Mouse (Mus musculus): ENCODE measurements around the gene Wdr53. TPM values are rescaled to one million over a fixed set of nuclear protein-coding genes. Genes with fewer than 3 reads are reported as not detected.
A peak's percentile ranks its signal among the peaks of the same experiment; 100 is the strongest.
"Not testable (repeated sequence)": the region's sequence is repeated elsewhere in the genome, so short reads cannot be mapped to it uniquely, and the experiment has no call there.

The Wdr53 gene
- polyA plus RNA-seq, 1 experiment = 11.3 TPM

- no peak for TF ChIP-seq CTCF (IDR thresholded peaks at IDR 0.05; ENCODE audit: borderline replicate concordance, insufficient read depth, low read length)
- no peak for TF ChIP-seq POLR2A (IDR thresholded peaks at IDR 0.05; ENCODE audit: low read depth, low read length)
- no peaks in the 10 kb centered on the region; the same call in 1 of the 2 replicates for H3K4me1 ChIP-seq (ENCODE audit: control insufficient read depth, insufficient read depth, low read length)
Measured at GRCm38 (mm10) chr16:32237930-32238680, 8.9 kb upstream of the Wdr53 start.

GRCm38 (mm10) chr16:32239428-32240312 lies 7.4 kb upstream of the Wdr53 start:
- TF ChIP-seq POLR2A (IDR thresholded peaks at IDR 0.05; ENCODE audit: low read depth, low read length) (no peak), CTCF (IDR thresholded peaks at IDR 0.05; ENCODE audit: borderline replicate concordance, insufficient read depth, low read length) (no peak)
- Histone ChIP-seq H3K27ac (ENCODE audit: insufficient read depth, low read length) (no peak overlapping the region), H3K4me3 (ENCODE audit: insufficient read depth, low read length) (no peak overlapping the region), H3K4me1 (ENCODE audit: control insufficient read depth, insufficient read depth, low read length) (no peaks in the 10 kb centered on the region; the same call in 1 of the 2 replicates)

More at GRCm38 (mm10) chr16:32237930-32238680, 8.9 kb upstream of the Wdr53 start:
- Histone ChIP-seq H3K4me3 (ENCODE audit: insufficient read depth, low read length) (no peak overlapping the region), H3K27ac (ENCODE audit: insufficient read depth, low read length) (no peak overlapping the region)

- Histone ChIP-seq H3K4me1 (ENCODE audit: control insufficient read depth, insufficient read depth, low read length) (peaks cover 3% of the 10 kb centered on the region), H3K4me3 (ENCODE audit: insufficient read depth, low read length) (no peak overlapping the region), H3K27ac (ENCODE audit: insufficient read depth, low read length) (no peak overlapping the region)
- TF ChIP-seq POLR2A (IDR thresholded peaks at IDR 0.05; ENCODE audit: low read depth, low read length) = no peak
- no peak for TF ChIP-seq CTCF (IDR thresholded peaks at IDR 0.05; ENCODE audit: borderline replicate concordance, insufficient read depth, low read length)
Measured at GRCm38 (mm10) chr16:32243901-32244300, 3.1 kb upstream of the Wdr53 start.

- Histone ChIP-seq H3K4me3 (ENCODE audit: insufficient read depth, low read length) (peak overlapping the region; percentile 66), H3K4me1 (ENCODE audit: control insufficient read depth, insufficient read depth, low read length) (peaks cover 3% of the 10 kb centered on the region; the same call in 1 of the 2 replicates), H3K27ac (ENCODE audit: insufficient read depth, low read length) (peak overlapping the region; percentile 2; the same call in 1 of the 2 replicates)
- TF ChIP-seq CTCF (IDR thresholded peaks at IDR 0.05; ENCODE audit: borderline replicate concordance, insufficient read depth, low read length) (no peak), POLR2A (IDR thresholded peaks at IDR 0.05; ENCODE audit: low read depth, low read length) (no peak)
Measured at GRCm38 (mm10) chr16:32246351-32246791, 656 bp upstream of the Wdr53 start.

GRCm38 (mm10) chr16:32264225-32264624 lies 17.2 kb downstream of the Wdr53 start:
- not testable (repeated sequence) for H3K27ac ChIP-seq (ENCODE audit: insufficient read depth, low read length); H3K4me1 ChIP-seq (ENCODE audit: control insufficient read depth, insufficient read depth, low read length); H3K4me3 ChIP-seq (ENCODE audit: insufficient read depth, low read length)

GRCm38 (mm10) chr16:32271291-32271690 lies 24.3 kb downstream of the Wdr53 start, which contains the start of gene Smco1:
Gene Smco1 (plus strand): TSS chr16:32271468.
- TF ChIP-seq POLR2A (IDR thresholded peaks at IDR 0.05; ENCODE audit: low read depth, low read length) (no peak), CTCF (IDR thresholded peaks at IDR 0.05; ENCODE audit: borderline replicate concordance, insufficient read depth, low read length) (no peak)
- Histone ChIP-seq H3K4me1 (ENCODE audit: control insufficient read depth, insufficient read depth, low read length) (no peaks in the 10 kb centered on the region), H3K4me3 (ENCODE audit: insufficient read depth, low read length) (no peak within 1 kb of the TSS), H3K27ac (ENCODE audit: insufficient read depth, low read length) (no peak within 1 kb of the TSS)

- Histone ChIP-seq H3K4me3 (ENCODE audit: insufficient read depth, low read length) (no peak overlapping the region), H3K27ac (ENCODE audit: insufficient read depth, low read length) (no peak overlapping the region), H3K4me1 (ENCODE audit: control insufficient read depth, insufficient read depth, low read length) (0 out of 2 replicates have a peak, but pooled peaks cover 3% of the 10 kb centered on the region)
- TF ChIP-seq CTCF (IDR thresholded peaks at IDR 0.05; ENCODE audit: borderline replicate concordance, insufficient read depth, low read length) (no peak), POLR2A (IDR thresholded peaks at IDR 0.05; ENCODE audit: low read depth, low read length) (no peak)
Measured at GRCm38 (mm10) chr16:32273338-32273737, 26.3 kb downstream of the Wdr53 start.

- Histone ChIP-seq H3K4me1 (ENCODE audit: control insufficient read depth, insufficient read depth, low read length) (0 out of 2 replicates have a peak, but pooled peaks cover 3% of the 10 kb centered on the region), H3K4me3 (ENCODE audit: insufficient read depth, low read length) (no peak overlapping the region), H3K27ac (ENCODE audit: insufficient read depth, low read length) (no peak overlapping the region)
- TF ChIP-seq POLR2A (IDR thresholded peaks at IDR 0.05; ENCODE audit: low read depth, low read length) (no peak), CTCF (IDR thresholded peaks at IDR 0.05; ENCODE audit: borderline replicate concordance, insufficient read depth, low read length) (no peak)
Measured at GRCm38 (mm10) chr16:32275041-32275440, 28.0 kb downstream of the Wdr53 start.

- Histone ChIP-seq H3K4me1 (ENCODE audit: control insufficient read depth, insufficient read depth, low read length) (0 out of 2 replicates have a peak, but pooled peaks cover 3% of the 10 kb centered on the region), H3K4me3 (ENCODE audit: insufficient read depth, low read length) (no peak overlapping the region), H3K27ac (ENCODE audit: insufficient read depth, low read length) (no peak overlapping the region)
- TF ChIP-seq CTCF (IDR thresholded peaks at IDR 0.05; ENCODE audit: borderline replicate concordance, insufficient read depth, low read length) (no peak), POLR2A (IDR thresholded peaks at IDR 0.05; ENCODE audit: low read depth, low read length) (no peak)
Measured at GRCm38 (mm10) chr16:32275830-32276229, 28.8 kb downstream of the Wdr53 start.

Data from embryonic fibroblast, embryonic 13.5 days (primary cell).